Mouse (Mus musculus) thymus, postnatal 25 days (tissue): ENCODE measurements at regions not wholly inside any gene's neighbourhood (a gene's known extent, or its start where the extent isn't known, plus 50 kb on each side); places are given as distances from the start of the nearest gene placed in this dataset.
A peak's percentile ranks its signal among the peaks of the same experiment; 100 is the strongest.

Experiments
- DNase-seq: peaks from one replicate; pipeline ENCODE4 v3.0.0; 2022

DNA sequence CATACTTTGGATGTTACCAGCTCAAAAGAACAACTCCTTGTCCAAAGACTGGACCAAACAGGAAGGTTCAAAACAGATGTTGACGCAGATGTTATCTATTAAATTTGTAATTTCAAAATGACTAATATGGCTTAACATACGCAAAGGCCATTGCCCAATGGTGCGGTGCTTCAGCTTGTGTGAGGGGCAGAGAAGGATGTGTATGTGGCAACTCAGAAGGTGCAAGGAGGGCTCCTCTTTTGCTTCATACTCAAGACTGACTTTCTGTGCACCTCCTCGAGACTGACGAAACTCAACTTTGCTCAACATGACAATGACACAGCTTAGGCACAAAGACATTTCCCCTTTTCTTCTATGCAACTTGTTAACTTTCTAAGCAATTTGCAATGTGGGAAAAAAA, 186.3 kb upstream of the Thbs1 start:
- DNase-seq, result no peak

DNA sequence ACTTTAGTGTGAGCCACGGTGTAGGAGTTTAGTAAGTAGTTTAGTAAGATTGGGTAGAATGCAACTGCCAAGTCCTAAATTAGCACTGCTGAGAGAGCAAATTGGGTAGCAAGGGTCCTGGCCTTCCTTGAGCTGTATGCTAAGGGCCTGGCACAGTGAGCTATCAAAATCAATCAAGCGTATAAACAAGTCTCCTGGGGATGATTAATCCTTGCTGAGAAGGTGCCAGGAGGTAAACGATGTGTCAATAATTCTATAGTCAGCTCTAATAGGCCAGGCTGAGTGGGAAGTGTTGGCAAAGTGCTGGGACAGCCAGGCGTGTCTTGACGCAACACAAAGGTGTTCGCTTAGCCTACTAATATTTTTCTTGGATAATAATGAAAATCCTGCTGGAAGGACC, 183.6 kb upstream of the Thbs1 start:
- DNase-seq, result no peak

DNA sequence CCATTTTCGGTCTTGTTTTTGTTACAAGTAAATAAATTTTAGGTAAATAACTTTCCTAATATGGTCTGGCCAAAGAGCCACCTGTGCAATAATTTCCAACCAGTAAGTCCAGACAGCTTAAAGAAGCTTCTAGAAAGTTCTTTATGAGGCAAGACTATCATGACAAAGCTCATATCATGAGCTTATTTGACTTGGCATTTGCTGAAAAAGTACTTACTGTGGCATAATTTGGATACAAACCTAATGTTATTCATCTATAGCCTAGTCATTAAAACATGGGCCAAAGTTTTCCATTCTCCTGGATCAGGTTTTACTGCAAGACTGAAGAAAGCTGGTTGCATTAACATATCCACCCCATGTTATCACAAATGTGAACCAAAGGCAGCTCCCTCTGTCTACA, 182.1 kb upstream of the Thbs1 start:
- no peak for DNase-seq

DNA sequence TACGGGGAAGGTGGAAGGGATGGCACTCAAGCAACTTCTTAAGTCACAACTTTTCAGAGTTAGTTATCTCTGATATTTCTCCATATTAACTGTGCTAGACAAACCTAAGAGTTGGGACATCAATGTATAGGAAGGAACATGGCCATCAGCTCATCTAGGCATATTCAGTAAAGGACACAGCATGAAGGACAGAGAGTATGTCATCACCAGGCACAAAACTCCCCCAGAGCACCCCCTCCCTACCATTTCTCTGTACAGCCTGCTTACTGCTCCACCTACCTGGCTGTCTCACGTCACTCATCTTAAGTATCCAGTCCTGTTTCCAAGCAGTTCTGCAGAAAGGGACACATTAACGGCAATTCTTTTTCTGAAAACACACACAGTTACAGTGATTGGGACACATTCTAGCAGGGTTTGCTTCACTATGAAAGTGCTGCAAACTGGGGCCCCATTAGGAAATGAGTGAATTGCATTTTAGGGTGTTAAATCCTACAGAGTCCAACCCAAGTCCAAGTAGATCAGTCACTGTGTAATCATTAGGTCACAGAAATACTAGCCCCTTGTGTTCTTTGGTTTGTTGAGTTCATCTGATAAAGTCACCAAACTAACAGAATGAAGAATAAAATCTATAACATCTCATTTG, 180.7 kb upstream of the Thbs1 start:
- no peak for DNase-seq

DNA sequence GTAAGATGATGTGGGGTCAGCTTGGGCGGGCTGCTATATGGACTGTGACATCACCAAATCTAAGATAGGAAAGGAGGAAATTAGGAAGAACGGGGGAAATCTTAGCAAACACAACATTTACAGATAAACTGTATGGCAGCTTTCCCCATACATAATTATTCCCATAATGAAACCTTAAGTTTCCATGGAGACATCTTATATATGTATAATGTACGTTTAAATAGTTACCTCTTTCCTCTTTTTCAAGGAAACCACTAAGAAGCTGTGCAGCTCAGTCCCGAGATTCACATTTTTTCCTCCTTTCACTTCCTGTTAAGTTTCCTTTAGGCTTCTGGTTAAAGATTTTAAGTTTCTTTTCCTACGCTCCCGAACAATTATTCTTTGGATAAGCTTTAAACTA, 175.1 kb upstream of the Thbs1 start:
- DNase-seq, result no peak

DNA sequence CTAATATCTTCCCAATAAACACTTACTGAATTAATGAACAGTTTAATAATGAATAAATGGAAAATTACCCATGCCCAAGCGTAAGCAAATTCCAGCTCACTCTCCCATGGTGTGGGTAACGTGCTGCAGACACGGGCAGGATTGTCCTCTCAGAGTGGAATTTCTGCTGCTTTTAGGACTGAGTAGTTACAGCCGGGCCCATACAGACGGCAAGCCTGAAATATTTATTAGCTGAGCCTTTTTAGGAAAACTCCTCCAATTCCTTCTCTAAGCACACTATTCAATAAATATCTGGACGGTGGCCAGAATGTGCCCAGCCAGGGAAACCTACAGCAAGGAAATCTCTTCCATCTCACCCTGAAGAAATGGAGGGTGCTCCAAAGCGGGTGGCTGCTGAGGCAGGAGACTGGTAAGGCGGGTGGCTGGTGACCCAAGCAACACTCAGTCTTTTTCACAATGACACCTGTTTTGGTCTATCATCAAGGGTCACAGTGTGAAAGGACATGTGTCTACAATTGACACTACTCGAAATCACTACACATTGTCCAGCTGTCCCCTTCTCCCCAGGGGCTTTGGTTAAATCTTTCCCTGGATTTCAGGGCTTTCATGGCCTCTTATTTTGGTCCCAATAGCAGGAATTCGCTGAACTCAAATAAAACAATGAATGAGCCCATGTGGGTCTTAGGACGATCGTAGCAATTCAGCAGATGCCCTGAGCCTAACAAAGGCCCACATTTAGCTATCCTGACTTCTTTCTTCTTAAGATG, 173.2 kb upstream of the Thbs1 start:
- DNase-seq, result no peak

DNA sequence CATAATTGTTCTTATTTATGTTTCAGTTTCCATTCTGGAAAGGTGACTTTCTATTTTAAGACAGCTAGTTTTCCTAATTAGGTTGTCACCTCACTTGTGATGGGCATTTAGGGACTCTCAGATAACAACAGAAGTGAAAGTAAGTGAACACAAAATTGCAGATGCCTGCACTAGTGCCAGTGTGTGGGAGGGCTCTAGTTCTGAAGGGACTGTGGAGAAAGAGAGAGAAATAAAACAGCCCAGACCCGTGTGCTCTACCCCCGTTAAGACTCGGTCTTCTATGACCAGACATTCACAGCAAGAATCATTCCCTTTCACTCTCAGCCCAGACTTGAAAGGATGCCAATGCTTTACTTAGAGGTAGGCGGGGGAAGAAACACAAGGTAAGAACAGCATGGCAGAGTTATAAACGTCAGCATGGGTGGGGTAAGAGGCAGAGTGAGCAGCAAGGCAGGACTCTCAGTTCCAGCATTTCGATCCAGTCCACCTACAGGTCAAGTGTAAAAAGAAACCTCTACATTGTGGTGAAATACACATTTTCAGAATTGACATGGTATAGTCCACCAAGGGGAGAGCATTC, 170.1 kb upstream of the Thbs1 start:
- no peak for DNase-seq

DNA sequence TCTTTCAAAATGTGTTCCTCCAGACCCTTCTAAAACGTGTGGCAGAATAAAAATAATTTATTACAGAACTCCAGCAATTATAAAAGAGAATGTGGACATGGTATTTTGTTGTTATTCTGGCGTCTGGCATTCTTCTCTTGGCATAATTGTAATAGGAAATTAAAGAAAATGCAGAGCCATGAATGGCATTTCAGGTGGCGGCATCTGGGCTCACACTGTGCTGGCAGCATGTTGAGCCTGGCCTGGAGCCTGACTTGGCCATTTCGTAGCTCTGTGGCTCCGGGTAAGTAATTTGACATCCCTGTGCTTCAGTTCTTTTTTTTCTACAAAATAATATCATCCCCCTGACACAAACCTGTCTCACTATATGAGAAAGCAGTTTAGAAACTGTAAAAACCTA, 168.0 kb upstream of the Thbs1 start:
- no peak for DNase-seq

DNA sequence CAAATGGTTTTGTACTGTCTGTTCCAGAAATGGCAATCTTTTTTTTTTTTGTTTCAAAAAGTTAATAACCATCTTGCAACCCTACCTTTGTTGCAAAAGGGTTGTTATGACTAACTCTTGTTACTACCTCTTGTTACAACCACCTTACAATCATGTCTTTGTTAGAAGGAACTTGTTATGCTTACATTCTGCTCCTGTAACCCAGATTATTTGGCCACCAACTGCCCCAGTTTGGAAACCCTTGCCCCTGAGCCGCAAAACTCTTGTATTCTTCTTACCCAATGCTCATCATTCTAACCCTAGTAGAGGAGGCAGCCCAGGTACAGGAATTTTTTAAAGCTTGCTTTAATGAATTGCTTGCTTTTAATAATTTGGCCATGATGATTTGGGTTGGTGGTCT, 167.4 kb upstream of the Thbs1 start:
- no peak for DNase-seq

DNA sequence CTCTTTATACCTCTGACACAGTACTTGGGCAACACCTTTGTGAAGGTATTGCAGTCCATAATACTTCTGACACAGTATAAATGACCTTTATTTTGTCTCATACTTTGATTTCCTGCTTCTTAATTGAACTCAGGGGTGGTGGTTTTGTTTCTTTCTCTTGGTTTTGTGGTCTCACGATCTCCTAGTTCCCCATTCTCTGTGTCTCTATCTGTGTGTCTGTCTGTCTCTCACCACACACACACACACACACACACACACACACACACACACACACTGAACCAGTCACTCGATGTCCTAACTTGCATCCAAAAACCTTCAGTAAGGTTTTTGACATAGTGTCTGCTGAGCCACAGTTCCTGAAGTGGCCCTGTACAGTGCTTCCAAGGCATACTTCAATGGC, 166.7 kb upstream of the Thbs1 start:
- no peak for DNase-seq

DNA sequence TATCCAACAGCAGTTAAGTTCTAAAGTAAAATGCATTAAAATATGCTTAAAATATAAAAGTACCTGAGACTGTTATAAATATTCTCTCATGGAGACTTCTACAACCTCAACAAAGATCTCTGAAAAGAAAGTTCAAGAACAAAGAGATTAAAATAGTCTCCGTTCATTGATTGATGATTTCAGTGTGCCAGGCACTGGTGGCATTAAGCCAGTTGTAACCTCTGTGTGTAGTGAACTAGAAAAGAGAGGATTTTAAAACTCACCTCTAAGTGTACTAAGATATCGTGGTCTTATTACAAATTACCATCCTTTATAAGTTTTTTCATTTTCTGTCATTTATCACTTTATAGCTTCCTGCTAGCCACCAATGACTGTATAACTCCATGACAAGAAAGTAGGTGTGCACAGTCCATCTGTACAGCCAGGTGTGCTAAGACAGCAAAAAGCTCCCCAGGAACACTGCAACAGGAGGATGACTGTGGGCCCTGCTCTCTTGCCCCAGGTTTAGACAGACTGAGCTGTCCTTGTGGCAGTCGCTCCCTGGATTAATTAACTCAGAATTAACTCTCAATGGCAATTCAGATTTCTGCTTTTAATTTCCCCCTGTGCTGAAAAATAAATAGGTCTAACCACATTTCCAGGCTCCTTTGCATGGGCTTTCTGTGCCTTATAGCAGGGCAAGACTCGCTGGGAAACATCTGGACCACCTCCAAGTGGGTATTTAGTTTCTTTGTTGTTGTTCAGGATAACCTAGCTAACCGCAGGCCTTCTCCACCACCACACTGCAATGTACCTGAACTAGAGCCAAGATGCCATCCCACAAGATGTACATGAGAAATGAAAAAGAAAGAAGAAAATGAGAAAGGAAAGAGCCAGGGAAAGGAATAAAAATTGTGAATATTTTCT, 161.0 kb upstream of the Thbs1 start:
- DNase-seq, result no peak

DNA sequence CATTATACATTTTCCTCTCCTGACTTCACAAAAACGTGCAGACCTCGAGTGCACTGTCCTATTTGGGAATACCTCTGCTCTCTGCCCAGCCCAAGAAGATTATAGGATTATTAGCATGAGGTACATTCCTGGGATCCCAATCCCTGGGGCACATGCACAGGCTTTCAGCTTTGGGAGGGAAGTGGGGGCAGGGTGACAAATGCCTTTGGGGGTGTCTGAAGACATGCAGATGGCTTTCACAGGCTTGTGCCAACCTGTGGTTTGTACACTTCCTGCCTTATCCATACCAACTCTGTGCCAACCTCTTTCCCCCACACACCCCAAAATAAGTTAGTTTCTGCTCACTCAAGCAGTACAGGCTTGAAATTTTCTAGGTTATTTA, 160.3 kb upstream of the Thbs1 start:
- peak; percentile 26 for DNase-seq

DNA sequence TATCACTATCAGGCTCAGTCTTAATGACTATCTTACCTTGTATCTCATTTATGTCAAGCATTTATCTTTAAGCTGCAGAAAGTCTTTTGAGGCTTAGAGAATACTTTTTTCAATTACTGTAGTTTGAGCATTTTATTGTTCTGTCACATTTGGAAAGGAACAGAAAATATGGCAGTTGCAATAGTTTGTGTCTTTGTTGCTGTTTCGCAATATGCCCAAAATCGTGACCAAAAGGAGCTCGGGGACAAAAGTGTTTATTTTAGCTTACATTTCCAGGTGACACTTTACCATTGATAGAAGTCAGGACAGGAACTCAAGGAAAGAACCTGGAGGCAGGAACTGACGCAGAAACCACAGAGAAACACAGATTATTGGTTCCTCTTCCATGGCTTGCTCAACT, 152.9 kb upstream of the Thbs1 start:
- no peak for DNase-seq

DNA sequence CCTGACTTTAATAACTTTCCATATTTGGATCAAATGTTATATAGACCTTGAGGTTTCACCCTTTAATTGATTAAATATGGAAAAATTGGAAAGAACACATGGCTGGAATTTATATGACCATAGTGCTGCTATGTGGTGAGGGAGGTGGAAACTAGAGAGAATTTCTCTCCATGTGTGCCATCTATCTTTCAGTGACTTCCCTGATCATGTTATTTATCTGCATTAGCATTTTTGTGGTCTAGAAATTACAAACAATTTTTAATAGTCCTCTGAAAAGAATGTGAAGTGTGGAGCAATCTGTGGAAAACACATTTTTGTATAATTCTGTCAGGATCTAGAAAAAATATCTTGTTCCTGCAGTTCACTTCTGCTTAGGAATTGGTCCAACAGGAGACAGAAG, 152.2 kb upstream of the Thbs1 start:
- DNase-seq, result no peak

DNA sequence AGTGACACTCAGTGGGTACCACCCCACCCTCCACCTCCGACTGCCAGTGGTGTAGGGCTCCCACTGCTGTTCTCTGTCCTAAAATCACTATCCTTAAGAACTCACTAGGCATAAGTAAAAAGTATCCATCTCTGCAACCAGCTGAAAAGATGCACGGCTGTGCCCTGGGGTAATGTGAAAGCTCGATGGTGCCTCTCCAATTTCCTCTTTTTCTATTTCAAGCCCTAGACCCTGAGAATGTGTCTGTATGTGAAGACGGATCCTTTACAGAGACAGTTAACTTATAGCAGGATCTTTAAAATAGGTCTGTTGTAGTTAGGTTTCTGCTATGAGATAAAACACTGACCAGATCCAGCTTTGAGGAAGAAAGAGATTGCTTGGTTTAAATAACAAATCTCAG, 149.1 kb upstream of the Thbs1 start:
- DNase-seq, result no peak

DNA sequence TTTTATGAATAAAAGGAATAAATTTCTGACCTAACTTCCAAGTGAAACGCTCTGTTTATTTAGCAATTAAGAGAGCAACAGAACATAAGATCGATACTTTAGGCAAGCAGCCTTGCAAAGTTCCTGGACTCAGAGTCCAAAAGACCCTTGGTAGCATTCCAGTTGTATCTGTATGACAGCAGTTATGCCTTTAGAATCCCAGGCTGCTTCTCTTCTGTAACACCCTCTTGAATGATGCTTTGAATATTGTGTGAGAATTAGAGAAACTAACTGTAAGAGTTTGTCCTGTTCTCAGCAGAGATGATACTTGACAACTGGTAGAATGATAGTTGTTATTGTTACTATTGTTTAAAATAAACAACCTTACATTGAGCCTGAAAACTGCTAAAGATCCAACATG, 148.2 kb upstream of the Thbs1 start:
- DNase-seq, result no peak

DNA sequence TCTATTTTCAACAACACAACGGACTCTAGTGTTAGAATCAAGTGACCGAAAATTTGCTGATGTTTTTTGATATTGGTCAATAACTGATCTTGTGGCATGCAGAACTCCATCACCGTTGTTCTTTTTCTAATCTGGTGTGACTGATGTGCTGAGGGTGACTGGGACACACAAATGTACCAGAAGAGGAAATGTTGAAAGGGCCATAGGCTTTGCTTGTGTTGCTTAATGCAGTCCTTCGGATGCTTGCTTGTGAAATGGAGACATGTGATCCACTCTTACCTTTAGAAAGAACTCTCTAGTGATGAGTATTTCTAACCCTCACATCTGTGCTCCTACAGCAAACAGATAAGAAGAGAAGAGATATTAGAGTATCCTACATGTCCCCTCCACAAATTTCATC, 145.9 kb upstream of the Thbs1 start:
- DNase-seq, result no peak

DNA sequence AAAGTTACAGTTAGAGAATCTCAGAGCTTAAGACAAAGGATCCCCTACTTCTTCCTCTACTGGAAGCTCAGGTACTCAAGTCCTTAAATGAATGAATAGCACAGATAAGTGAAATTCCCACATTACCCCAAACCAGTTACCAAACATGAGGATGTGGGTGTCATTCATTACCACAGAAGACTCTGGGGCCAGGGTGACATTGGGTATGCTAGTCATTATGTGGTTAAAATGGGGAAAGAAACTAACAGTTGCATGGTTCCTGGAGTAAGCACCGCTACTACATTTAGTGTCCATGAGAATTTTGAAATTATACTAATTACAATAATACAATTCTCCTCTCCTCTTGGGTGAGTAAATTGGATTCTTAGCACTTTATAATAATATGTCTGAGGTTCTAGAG, 142.9 kb upstream of the Thbs1 start:
- DNase-seq, result no peak

DNA sequence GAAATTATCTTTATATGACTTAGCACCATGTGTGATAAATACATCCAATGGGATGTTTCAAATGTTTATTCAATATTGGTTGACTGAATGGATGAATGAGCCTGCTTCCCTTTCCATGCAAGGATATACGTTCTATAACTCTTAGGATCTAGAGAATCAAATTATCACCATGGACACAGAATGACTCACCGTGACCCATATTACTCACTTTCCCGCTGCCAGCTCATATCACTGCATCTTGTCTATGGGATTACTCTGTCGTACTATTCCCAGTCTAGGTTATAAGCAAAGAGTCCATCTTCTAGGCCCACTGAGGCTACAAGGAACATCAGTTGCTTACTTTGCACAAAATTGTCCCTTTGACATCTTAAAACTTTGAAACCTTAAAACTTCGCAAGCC, 141.0 kb upstream of the Thbs1 start:
- DNase-seq, result no peak

DNA sequence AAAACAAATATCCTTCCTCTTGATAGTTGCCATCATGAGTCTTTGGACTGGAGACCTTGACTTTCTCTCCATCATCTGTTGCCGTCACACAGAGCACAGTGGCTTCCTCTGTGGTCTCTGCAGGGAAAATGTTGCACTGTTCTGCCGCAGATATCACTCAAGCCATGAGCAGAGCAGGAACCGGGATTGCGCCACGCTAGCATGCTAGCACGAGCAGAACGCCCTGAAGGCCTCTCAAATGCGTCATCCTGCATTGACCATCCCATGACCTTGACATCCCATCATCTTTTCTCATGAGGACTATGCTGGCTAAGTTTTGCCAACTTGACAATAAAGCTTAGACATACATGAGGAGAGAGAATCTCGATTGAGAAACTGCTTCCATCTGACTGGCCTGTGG, 134.6 kb upstream of the Thbs1 start:
- DNase-seq, result no peak

DNA sequence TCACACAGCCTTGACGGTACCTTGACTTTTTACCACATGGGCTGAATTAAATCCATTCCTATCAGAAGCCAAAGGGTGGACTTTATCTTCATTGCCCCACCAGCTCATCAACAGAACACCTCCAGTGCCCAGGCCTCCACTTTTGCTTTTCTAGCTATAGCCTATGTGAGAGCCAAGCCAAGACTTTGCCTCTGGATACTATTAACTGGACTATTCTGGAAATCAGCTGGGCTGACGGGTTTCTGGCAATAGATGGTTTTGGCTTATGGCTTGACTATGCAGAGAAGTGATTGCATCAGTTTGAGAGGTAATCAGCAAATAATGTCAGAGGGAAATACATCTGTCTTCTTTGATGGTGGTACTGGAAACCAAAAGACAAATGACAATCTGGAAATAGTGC, 130.8 kb upstream of the Thbs1 start:
- DNase-seq, result no peak

DNA sequence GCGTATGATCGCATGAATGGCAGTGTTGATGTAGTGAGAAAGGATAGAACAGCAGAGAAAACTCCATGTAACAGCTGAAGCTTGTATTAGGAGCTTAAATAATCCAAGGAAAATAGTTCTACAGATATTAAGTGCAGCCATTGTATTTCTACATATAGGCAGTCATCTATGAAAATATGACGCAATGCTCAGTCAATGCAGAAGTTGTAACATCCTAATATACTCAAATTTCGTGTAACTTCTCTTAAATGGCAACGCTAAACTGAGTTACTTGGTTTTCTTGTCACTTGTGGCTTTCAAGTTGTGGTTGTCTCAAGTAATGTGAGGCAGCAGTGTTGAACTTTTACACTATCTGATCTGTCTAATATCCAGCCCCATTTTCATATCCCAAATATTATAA, 127.1 kb upstream of the Thbs1 start:
- no peak for DNase-seq

DNA sequence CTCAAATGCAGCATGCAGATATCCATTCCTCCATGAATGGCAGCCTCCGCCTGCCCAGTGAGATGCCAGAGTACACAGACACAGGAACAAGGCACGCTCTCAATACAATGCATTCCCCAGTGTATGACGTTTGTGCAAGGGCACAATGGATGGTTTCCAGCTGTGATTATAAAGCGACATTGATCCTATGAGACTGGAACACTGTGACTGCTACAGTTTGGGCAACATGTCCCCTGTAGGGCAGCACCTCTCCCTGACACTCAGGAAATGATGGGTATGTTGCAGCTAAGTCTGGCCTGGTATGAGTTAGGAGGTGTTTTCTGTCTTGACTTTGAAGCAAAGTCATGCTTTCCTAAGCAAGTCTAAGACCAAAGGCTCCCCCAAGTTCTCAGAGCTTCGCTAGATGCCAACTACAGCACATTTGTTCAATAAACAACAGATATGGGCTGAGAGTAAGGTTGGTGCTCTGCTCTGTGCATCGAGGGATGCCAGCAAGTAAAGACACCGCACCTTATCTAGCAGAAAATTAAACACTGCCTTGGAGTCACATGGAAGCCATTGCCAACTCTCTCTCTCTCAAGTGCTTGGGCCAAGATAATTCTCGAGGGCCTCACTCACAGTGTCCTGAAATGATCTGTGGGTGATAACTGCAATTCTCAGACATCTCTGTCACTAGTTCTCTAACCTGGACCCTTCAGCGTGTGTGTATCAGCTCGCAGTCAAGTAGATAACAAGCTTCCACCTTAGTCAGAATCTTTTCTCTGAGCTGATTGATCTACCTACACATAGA, 124.1 kb upstream of the Thbs1 start:
- DNase-seq, result no peak
